Mouse (Mus musculus) intestine, embryonic 16.5 days (tissue): ENCODE data around the gene Gimap9. TPM values are rescaled to one million over a fixed set of nuclear protein-coding genes. Genes with fewer than 3 reads are reported as not detected.

Experiments used
- ATAC-seq: fragments of 200-750 bp; cut with Nextera tagmentation; 2 replicates; pipeline ENCODE4 v1.8.0; 2017; ENCODE audit warnings: moderate TSS enrichment, moderate library complexity
- H3K27ac ChIP-seq: fragments of 300-500 bp; sonication (generic); 2 replicates; pipeline ENCODE4 v1.5.1; 2014; ENCODE audit warnings: mild to moderate bottlenecking, low read length
- H3K27me3 ChIP-seq: fragments of 300-500 bp; sonication (generic); replicated peaks from 2 replicates; pipeline ENCODE4 v1.6.1; 2014; ENCODE audit warnings: low read length, control low read depth, mixed read lengths; ENCODE audit not compliant: control insufficient read depth, insufficient read depth
- H3K36me3 ChIP-seq: fragments of 300-500 bp; sonication (generic); 2 replicates; pipeline ENCODE4 v1.6.1; 2014; ENCODE audit warnings: low read length, control low read depth; ENCODE audit not compliant: control insufficient read depth, insufficient read depth
- H3K4me1 ChIP-seq: fragments of 300-500 bp; sonication (generic); 2 replicates; pipeline ENCODE4 v1.6.1; 2014; ENCODE audit warnings: low read length, control low read depth, mixed read lengths; ENCODE audit not compliant: control insufficient read depth, insufficient read depth
- H3K4me2 ChIP-seq: fragments of 300-500 bp; sonication (generic); 2 replicates; pipeline ENCODE4 v1.6.1; 2014; ENCODE audit warnings: low read depth, low read length, control low read depth
- H3K4me3 ChIP-seq: fragments of 300-500 bp; sonication (generic); 2 replicates; pipeline ENCODE4 v1.5.1; 2014; ENCODE audit warnings: mild to moderate bottlenecking, low read length
- H3K9ac ChIP-seq: fragments of 300-500 bp; sonication (generic); 2 replicates; pipeline ENCODE4 v1.6.1; 2014; ENCODE audit warnings: low read depth, low read length
- H3K9me3 ChIP-seq: fragments of 300-500 bp; sonication (generic); 2 replicates; pipeline ENCODE4 v1.6.1; 2016; ENCODE audit warnings: low read length, control low read depth; ENCODE audit not compliant: control insufficient read depth
- WGBS: fragments of 180-500 bp; shearing (Covaris S2); extraction: QIAGEN DNeasy Blood & Tissue Kit; methylation state at CpG from one replicate; pipeline ENCODE4 v1.1.7; 2014; 5-methylcytosine and 5-hydroxymethylcytosine counted together
- polyA plus RNA-seq: library from polyadenylated mRNA; unstranded; fragments of >200 nt; fragmentation: Nextera tagmentation; extraction: Ambion mirVana; gene quantifications from 2 replicates; pipeline ENCODE4 v1.2.1, GENCODE M21; 2015

The Gimap9 gene
- 15.9 and 16.5 TPM in 2 replicates for polyA plus RNA-seq

DNA sequence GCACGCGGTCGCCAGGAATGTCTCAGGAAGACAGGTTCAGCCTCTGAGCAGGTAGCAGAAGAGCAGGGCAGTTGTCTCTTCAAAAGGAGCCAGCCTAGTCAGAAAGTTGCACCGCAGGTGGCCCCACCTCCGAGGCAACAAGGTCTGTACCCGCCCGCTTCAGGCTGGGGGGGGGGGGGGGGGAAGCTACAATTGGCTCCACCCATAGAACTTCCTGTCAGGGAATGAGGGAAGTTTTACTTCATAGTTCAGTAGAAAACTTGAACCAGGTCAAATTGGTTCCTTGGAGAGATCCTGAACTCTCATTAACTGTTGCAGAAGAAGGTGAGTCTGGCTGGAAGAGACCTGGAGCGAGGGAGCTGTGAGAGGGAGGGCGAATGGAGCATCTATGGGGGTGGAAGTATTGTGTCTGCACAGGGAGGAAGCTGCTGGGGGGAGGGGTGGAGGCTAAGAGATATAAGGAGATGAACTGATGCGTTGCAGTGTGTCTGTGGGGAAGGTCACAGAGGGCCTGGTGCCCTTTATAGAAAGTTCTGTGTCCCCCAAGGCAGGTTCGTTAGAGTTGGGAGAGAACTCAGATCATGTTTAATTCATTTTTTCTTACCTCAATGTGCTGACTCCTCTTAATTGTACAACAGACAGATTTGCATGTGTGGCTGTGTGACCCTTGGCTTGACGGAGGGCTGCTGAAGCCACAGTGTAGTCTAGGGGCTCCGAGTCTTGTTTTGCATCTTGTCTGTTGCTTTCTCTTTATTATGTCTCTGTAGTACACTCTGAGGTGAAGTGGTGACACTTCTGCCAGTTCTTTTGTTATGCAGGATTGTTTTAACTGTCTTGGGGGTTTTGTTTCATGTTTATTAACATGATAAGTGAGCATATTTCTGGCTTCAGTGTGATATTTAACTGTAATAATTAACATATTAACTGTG lies at the start of gene Gimap9:
Gene Gimap9, plus strand, starts transcription at position 199 of the 929 bp plus-strand sequence.
- peak; percentile 81 for ATAC-seq
- Histone ChIP-seq H3K9ac (peak within 1 kb of the TSS; percentile 59), H3K4me3 (peak within 1 kb of the TSS; percentile 47), H3K4me2 (peak within 1 kb of the TSS; percentile 56), H3K4me1 (peaks cover 3% of the 10 kb centered on the region; the same call in 1 of the 2 replicates), H3K27ac (peak within 1 kb of the TSS; percentile 72), H3K9me3 (no peaks in the 10 kb centered on the region), H3K27me3 (no peaks in the 10 kb centered on the region), H3K36me3 (no peaks in the 10 kb centered on the region)
- 21% methylated on average over 13 of the region's 13 CpGs for WGBS

GRCm38 (mm10) chr6:48626464-48626863 lies 49.5 kb upstream of the Gimap9 start, which contains the start of gene AI854703:
TSS of gene AI854703 (plus strand) at chr6:48626764.
- ATAC-seq = no peak
- Histone ChIP-seq H3K9me3 (no peaks in the 10 kb centered on the region), H3K36me3 (no peaks in the 10 kb centered on the region), H3K27me3 (peaks cover 19% of the 10 kb centered on the region), H3K9ac (peak within 1 kb of the TSS; percentile 70), H3K27ac (no peak within 1 kb of the TSS), H3K4me3 (peak within 1 kb of the TSS; percentile 56), H3K4me2 (peak within 1 kb of the TSS; percentile 88), H3K4me1 (peaks cover 17% of the 10 kb centered on the region)
- 40% methylated on average over 8 of the region's 8 CpGs for WGBS

- Histone ChIP-seq H3K4me1 (peaks cover 17% of the 10 kb centered on the region), H3K27me3 (peaks cover 19% of the 10 kb centered on the region), H3K36me3 (no peaks in the 10 kb centered on the region), H3K9me3 (no peaks in the 10 kb centered on the region), H3K4me3 (peak overlapping the region; percentile 56), H3K27ac (no peak overlapping the region), H3K4me2 (peak overlapping the region; percentile 88), H3K9ac (peak overlapping the region; percentile 70)
- WGBS = under 1% methylated on average over 32 of the region's 32 CpGs
- peak; percentile 54 for ATAC-seq
Measured at GRCm38 (mm10) chr6:48626984-48627383, 48.9 kb upstream of the Gimap9 start.

DNA sequence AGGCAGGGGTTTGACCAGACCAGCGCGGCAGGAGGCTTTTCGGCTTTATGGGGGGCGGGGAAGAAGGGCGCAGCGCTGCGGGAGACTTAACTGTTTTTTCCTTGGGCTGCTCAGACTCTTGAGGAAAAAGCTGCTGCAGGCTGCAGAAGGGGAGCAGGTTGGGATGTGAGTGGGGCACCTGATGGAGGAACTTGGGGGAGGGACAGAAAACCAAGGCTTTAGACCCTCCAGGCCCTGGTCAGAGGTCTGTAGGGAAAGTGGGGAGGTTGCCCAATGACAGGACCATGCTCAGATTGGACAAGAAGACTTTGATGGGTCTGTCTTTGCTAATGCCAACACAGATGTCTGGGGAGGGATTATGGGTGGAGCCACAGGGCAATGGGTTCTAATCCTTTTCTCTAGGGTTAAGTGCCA lies 48.4 kb upstream of the Gimap9 start:
- no peaks in the 10 kb centered on the region for H3K36me3 ChIP-seq
- H3K9ac ChIP-seq = peak overlapping the region; percentile 70
- H3K9me3 ChIP-seq = no peaks in the 10 kb centered on the region
- 5% methylated on average over 7 of the region's 7 CpGs for WGBS
- no peak overlapping the region for H3K27ac ChIP-seq
- H3K4me3 ChIP-seq = peak overlapping the region; percentile 56
- peaks cover 19% of the 10 kb centered on the region for H3K27me3 ChIP-seq
- peaks cover 17% of the 10 kb centered on the region for H3K4me1 ChIP-seq
- no peak for ATAC-seq
- peak overlapping the region; percentile 88 for H3K4me2 ChIP-seq

- H3K4me3 ChIP-seq = no peak overlapping the region
- H3K9ac ChIP-seq = no peak overlapping the region
- H3K4me2 ChIP-seq = no peak overlapping the region
- peaks cover 17% of the 10 kb centered on the region for H3K4me1 ChIP-seq
- 64% methylated on average over 3 of the region's 3 CpGs for WGBS
- H3K9me3 ChIP-seq = no peaks in the 10 kb centered on the region
- peaks cover 19% of the 10 kb centered on the region for H3K27me3 ChIP-seq
- ATAC-seq = no peak
- H3K36me3 ChIP-seq = no peaks in the 10 kb centered on the region
- no peak overlapping the region for H3K27ac ChIP-seq
Measured at GRCm38 (mm10) chr6:48628377-48628776, 47.6 kb upstream of the Gimap9 start.

GRCm38 (mm10) chr6:48628808-48629660 lies 46.9 kb upstream of the Gimap9 start:
- Histone ChIP-seq H3K36me3 (no peaks in the 10 kb centered on the region), H3K4me3 (peak overlapping the region; percentile 52), H3K9me3 (no peaks in the 10 kb centered on the region), H3K4me2 (peak overlapping the region; percentile 93), H3K27ac (no peak overlapping the region), H3K4me1 (peaks cover 17% of the 10 kb centered on the region), H3K27me3 (peaks cover 19% of the 10 kb centered on the region), H3K9ac (peak overlapping the region; percentile 58)
- WGBS = 4% methylated on average over 54 of the region's 54 CpGs
- ATAC-seq = peak; percentile 34; the same call in 1 of the 2 replicates

- Histone ChIP-seq H3K9me3 (no peaks in the 10 kb centered on the region), H3K36me3 (no peaks in the 10 kb centered on the region), H3K4me2 (peak overlapping the region; percentile 93), H3K9ac (peak overlapping the region; percentile 58), H3K4me3 (peak overlapping the region; percentile 52), H3K4me1 (peaks cover 17% of the 10 kb centered on the region), H3K27ac (no peak overlapping the region), H3K27me3 (peaks cover 19% of the 10 kb centered on the region)
- 12% methylated on average over 13 of the region's 13 CpGs for WGBS
- ATAC-seq = peak; percentile 32; the same call in 1 of the 2 replicates
Measured at GRCm38 (mm10) chr6:48629661-48630034, 46.3 kb upstream of the Gimap9 start.

- H3K4me1 ChIP-seq = peaks cover 17% of the 10 kb centered on the region
- no peak overlapping the region for H3K9ac ChIP-seq
- H3K4me3 ChIP-seq = no peak overlapping the region
- no peak overlapping the region for H3K27ac ChIP-seq
- H3K4me2 ChIP-seq = no peak overlapping the region
- H3K27me3 ChIP-seq = peaks cover 19% of the 10 kb centered on the region
- no peaks in the 10 kb centered on the region for H3K36me3 ChIP-seq
- no peaks in the 10 kb centered on the region for H3K9me3 ChIP-seq
- 88% methylated on average over 8 of the region's 8 CpGs for WGBS
- no peak for ATAC-seq
Measured at GRCm38 (mm10) chr6:48630831-48631230, 45.1 kb upstream of the Gimap9 start.

DNA sequence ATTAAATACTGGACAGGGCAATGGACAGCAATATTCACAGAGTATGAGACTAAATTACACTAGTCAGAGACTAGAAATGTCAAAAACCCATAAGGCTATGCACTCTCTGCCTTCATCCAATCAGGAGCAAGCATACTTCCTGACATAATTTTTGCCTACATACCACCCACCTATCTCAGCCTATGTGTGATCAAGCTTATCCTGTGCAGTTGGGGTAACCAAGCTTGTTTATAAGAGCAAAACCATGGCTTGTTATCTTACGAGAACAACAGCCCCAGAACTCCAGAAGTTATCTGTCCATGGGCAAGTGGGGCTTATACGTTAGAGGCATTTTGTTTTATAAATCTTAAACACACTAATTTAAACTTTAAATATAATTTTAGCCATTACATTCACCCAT lies 40.8 kb upstream of the Gimap9 start:
- WGBS = 81% methylated on average over 2 of the region's 2 CpGs

More for the DNA sequence above, 40.8 kb upstream of the Gimap9 start:
- Histone ChIP-seq H3K4me2 (no peak overlapping the region), H3K27ac (no peak overlapping the region), H3K4me1 (no peaks in the 10 kb centered on the region), H3K4me3 (no peak overlapping the region), H3K9me3 (no peaks in the 10 kb centered on the region), H3K9ac (no peak overlapping the region), H3K27me3 (no peaks in the 10 kb centered on the region), H3K36me3 (no peaks in the 10 kb centered on the region)
- no peak for ATAC-seq
